Mouse (Mus musculus): ENCODE results near the gene Znrd1. TPM values are rescaled to one million over a fixed set of nuclear protein-coding genes. Genes with fewer than 3 reads are reported as not detected.
"Not testable (repeated sequence)": the region's sequence is repeated elsewhere in the genome, so short reads cannot be mapped to it uniquely, and the experiment has no call there.

Gene Znrd1
- polyA plus RNA-seq, 1 experiment from 2014 or later: 109 TPM

DNA sequence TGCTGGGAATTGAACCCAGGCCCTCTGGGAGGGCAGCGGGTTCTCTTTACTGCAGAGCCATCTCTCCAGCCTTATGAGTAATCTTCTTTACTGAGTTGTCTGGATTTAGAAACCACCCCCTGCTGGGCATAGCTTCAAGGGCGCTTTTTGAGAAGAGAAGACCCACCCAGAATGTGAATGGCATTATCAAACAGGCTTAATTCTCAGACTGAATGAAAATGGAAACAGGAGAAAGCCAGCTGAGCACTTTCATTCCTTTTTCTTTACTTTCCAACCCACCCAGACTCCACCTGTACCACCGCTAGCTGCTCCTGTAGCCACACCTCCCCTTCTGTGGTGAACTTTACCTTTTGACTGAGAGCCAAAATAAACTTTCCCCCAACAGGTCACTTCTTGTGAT, 37.1 kb upstream of the Znrd1 start:
- Histone ChIP-seq H3K9ac (no peak overlapping the region), H3K4me2 (no peak overlapping the region), H3K27ac (ENCODE audit: low read depth) (no peak overlapping the region), H3K4me3 (ENCODE audit: low read depth, low read length) (no peak overlapping the region), H3K27me3 (ENCODE audit: insufficient read depth, low read length) (no peaks in the 10 kb centered on the region), H3K4me1 (ENCODE audit: insufficient read depth) (no peaks in the 10 kb centered on the region), H3K9me3 (ENCODE audit: low read depth, low read length) (no peaks in the 10 kb centered on the region), H3K36me3 (ENCODE audit: insufficient read depth) (no peaks in the 10 kb centered on the region)
- no peak for TF ChIP-seq CTCF (IDR thresholded peaks at IDR 0.05; ENCODE audit: low read depth)
- DNase-seq: no peak
- WGBS: 61% methylated on average over 3 of the region's 3 CpGs
- no peak for ATAC-seq (ENCODE audit: insufficient read depth)

- H3K27me3 ChIP-seq (ENCODE audit: insufficient read depth, low read length): peaks cover under 1% of the 10 kb centered on the region; the same call in 1 of the 2 replicates
- no peak for ATAC-seq (ENCODE audit: insufficient read depth)
- no peak overlapping the region for H3K4me2 ChIP-seq
- H3K4me3 ChIP-seq (ENCODE audit: low read depth, low read length): no peak overlapping the region
- WGBS: 79% methylated on average over 2 of the region's 2 CpGs
- no peak overlapping the region for H3K9ac ChIP-seq
- H3K4me1 ChIP-seq (ENCODE audit: insufficient read depth): no peaks in the 10 kb centered on the region
- no peak overlapping the region for H3K27ac ChIP-seq (ENCODE audit: low read depth)
- DNase-seq: no peak
- no peaks in the 10 kb centered on the region for H3K9me3 ChIP-seq (ENCODE audit: low read depth, low read length)
- H3K36me3 ChIP-seq (ENCODE audit: insufficient read depth): no peaks in the 10 kb centered on the region
- no peak for TF ChIP-seq CTCF (IDR thresholded peaks at IDR 0.05; ENCODE audit: low read depth)
Measured at GRCm38 (mm10) chr17:36994528-36994927, 36.2 kb upstream of the Znrd1 start.

DNA sequence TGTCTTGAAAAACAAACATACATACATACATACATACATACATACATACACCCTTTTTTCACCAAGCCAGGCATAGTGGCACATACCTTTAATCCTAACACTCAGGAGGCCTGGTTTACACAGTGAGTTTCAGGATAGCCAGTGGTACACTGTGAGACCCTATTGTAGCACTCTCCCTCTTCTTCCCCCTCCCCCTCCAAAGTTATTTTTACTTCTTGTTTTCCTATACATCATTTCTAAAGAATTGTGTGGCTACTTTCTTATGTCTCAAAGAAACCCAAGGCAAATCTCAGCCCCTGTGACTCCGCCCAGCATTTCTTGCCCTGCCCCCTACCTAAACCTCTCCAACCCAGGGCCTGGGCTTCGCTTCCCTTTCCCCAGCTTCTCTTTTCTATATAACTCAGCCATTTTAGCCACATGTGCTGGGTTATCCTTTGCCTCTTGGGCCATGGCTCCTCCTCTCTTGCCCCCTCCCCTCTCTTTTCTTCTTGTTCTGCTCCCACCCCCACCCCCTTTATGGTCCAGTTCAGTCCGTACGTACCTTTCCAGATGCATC, 35.5 kb upstream of the Znrd1 start:
- DNase-seq: no peak
- H3K27ac ChIP-seq (ENCODE audit: low read depth): no peak overlapping the region
- no peak overlapping the region for H3K9ac ChIP-seq
- WGBS: 80% methylated on average over 4 of the region's 4 CpGs
- no peak overlapping the region for H3K4me2 ChIP-seq
- H3K36me3 ChIP-seq (ENCODE audit: insufficient read depth): no peaks in the 10 kb centered on the region
- no peaks in the 10 kb centered on the region for H3K9me3 ChIP-seq (ENCODE audit: low read depth, low read length)
- peaks cover 8% of the 10 kb centered on the region; the same call in 1 of the 2 replicates for H3K27me3 ChIP-seq (ENCODE audit: insufficient read depth, low read length)
- H3K4me3 ChIP-seq (ENCODE audit: low read depth, low read length): no peak overlapping the region
- TF ChIP-seq CTCF (IDR thresholded peaks at IDR 0.05; ENCODE audit: low read depth): no peak
- no peak for ATAC-seq (ENCODE audit: insufficient read depth)
- no peaks in the 10 kb centered on the region for H3K4me1 ChIP-seq (ENCODE audit: insufficient read depth)

DNA sequence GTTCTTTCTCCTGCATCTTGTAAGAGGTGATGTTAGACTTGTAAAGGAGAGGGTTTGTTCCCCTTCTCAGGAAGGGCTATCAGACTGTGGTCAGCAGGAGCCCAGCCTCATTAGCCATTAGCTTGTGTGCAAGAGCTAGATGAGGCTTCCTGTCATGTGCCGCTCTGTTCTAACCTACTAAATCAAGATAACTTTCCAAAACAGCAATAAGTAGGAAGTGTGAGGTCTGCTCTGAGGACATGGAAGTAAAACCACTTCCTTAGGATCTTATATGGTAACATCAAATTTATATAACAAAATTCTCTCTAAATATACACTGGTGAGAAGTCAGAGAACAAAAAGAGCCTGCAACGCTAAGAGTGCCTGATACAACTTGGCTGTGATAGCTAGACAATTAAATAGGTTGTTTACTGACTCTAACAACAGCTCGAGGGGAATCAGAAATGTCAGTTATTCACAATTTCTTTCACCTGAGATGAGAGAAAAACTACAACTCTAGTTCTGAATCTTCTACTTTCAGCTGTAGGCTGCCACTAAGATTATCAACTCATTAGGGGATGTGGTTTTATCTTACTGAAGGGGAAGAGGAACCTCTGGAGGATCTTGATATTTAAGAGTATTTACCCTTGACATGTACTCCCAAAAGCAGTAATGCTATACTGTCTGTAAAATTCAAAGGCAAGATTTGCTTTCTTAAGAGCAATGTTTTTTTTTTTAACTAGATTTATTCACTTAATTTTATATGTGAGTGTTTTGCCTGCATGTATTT, 34.2 kb upstream of the Znrd1 start:
- Histone ChIP-seq H3K27ac (ENCODE audit: low read depth) (no peak overlapping the region), H3K9me3 (ENCODE audit: low read depth, low read length) (no peaks in the 10 kb centered on the region), H3K36me3 (ENCODE audit: insufficient read depth) (no peaks in the 10 kb centered on the region), H3K4me2 (no peak overlapping the region), H3K4me3 (ENCODE audit: low read depth, low read length) (no peak overlapping the region), H3K9ac (no peak overlapping the region), H3K27me3 (ENCODE audit: insufficient read depth, low read length) (peaks cover 13% of the 10 kb centered on the region; the same call in 1 of the 2 replicates), H3K4me1 (ENCODE audit: insufficient read depth) (no peaks in the 10 kb centered on the region)
- no peak for TF ChIP-seq CTCF (IDR thresholded peaks at IDR 0.05; ENCODE audit: low read depth)
- DNase-seq: no peak
- 58% methylated on average over 3 of the region's 3 CpGs for WGBS
- no peak for ATAC-seq (ENCODE audit: insufficient read depth)

GRCm38 (mm10) chr17:36990630-36991029, 32.3 kb upstream of the Znrd1 start:
- H3K27ac ChIP-seq (ENCODE audit: low read depth); H3K9me3 ChIP-seq (ENCODE audit: low read depth, low read length); DNase-seq; H3K4me3 ChIP-seq (ENCODE audit: low read depth, low read length); H3K4me1 ChIP-seq (ENCODE audit: insufficient read depth); ATAC-seq (ENCODE audit: insufficient read depth); H3K4me2 ChIP-seq; H3K36me3 ChIP-seq (ENCODE audit: insufficient read depth); H3K9ac ChIP-seq: not testable (repeated sequence)
- 94% methylated on average over 6 of the region's 6 CpGs for WGBS
- H3K27me3 ChIP-seq (ENCODE audit: insufficient read depth, low read length): peaks cover 13% of the 10 kb centered on the region; the same call in 1 of the 2 replicates

- WGBS: 21% methylated on average over 5 of the region's 5 CpGs
- Histone ChIP-seq H3K27me3 (ENCODE audit: insufficient read depth, low read length) (peaks cover 13% of the 10 kb centered on the region; the same call in 1 of the 2 replicates), H3K27ac (ENCODE audit: low read depth) (no peak within 1 kb of the TSS), H3K36me3 (ENCODE audit: insufficient read depth) (no peaks in the 10 kb centered on the region), H3K9me3 (ENCODE audit: low read depth, low read length) (no peaks in the 10 kb centered on the region), H3K9ac (no peak within 1 kb of the TSS), H3K4me1 (ENCODE audit: insufficient read depth) (no peaks in the 10 kb centered on the region), H3K4me2 (peak within 1 kb of the TSS; percentile 44), H3K4me3 (ENCODE audit: low read depth, low read length) (no peak within 1 kb of the TSS)
- no peak for TF ChIP-seq CTCF (IDR thresholded peaks at IDR 0.05; ENCODE audit: low read depth)
- ATAC-seq (ENCODE audit: insufficient read depth) (no peak), DNase-seq (no peak)
Measured at GRCm38 (mm10) chr17:36989437-36989836, 31.1 kb upstream of the Znrd1 start, which contains the start of gene H2-M5. TSS of gene H2-M5 (minus strand) at chr17:36989537.

- WGBS: 9% methylated on average over 24 of the region's 24 CpGs
- Histone ChIP-seq H3K27ac (ENCODE audit: low read depth) (no peak overlapping the region), H3K27me3 (ENCODE audit: insufficient read depth, low read length) (peaks cover 13% of the 10 kb centered on the region; the same call in 1 of the 2 replicates), H3K4me3 (ENCODE audit: low read depth, low read length) (no peak overlapping the region), H3K9me3 (ENCODE audit: low read depth, low read length) (no peaks in the 10 kb centered on the region), H3K36me3 (ENCODE audit: insufficient read depth) (no peaks in the 10 kb centered on the region), H3K9ac (no peak overlapping the region), H3K4me1 (ENCODE audit: insufficient read depth) (no peaks in the 10 kb centered on the region), H3K4me2 (peak overlapping the region; percentile 44)
- ATAC-seq (ENCODE audit: insufficient read depth): 0 out of 2 replicates have a peak, but pooled peaks have one; percentile 35
- DNase-seq: no peak
- no peak for TF ChIP-seq CTCF (IDR thresholded peaks at IDR 0.05; ENCODE audit: low read depth)
Measured at GRCm38 (mm10) chr17:36988475-36988874, 30.1 kb upstream of the Znrd1 start.

All from lung, embryonic 14.5 days (tissue).